Mouse (Mus musculus): ENCODE measurements around the gene Flrt1.

GRCm38 (mm10) chr19:7091448-7092050 is 14.0 kb downstream of the Flrt1 start:
- TF ChIP-seq EP300 (IDR thresholded peaks at IDR 0.05; ENCODE audit: insufficient read depth, low read depth, low read length) (no peak), CTCF (IDR thresholded peaks at IDR 0.05; ENCODE audit: low read depth, low read length) (no peak)

Measured in ES-Bruce4 (cell line).